Mouse (Mus musculus) adrenal gland, postnatal 4 days (tissue): ENCODE results near the gene Gm49340. TPM values are rescaled to one million over a fixed set of nuclear protein-coding genes. Genes with fewer than 3 reads are reported as not detected.

ENCODE experiments used
- total RNA-seq, 2 experiments: library from RNA; stranded (reverse); gene quantifications; 2 replicates each; pipeline ENCODE4 v1.2.3; 2021

Gm49340 gene
- total RNA-seq, 2 experiments from 2014 or later = not detected

Other genes with a start within 250 kb of the Gm49340 start
- gene Itgae, start 239.2 kb upstream of the Gm49340 start, total RNA-seq = under 1 TPM; 0.42 to 0.45 TPM
- gene Haspin, start 191.4 kb upstream of the Gm49340 start, total RNA-seq = 1 to 10 TPM; 4.6 to 5.9 TPM
- gene P2rx5, start 169.3 kb upstream of the Gm49340 start, total RNA-seq = 1 to 10 TPM; 1.8 to 2.7 TPM
- gene Emc6, start 152.7 kb upstream of the Gm49340 start, total RNA-seq = 10 to 100 TPM; 60.5 to 72.1 TPM
- gene Tax1bp3, start 152.7 kb upstream of the Gm49340 start, total RNA-seq = 10 to 100 TPM; 74.0 to 82.4 TPM
- 10 to 100 TPM; 19.1 to 19.4 TPM for gene Ctns, start 130.7 kb upstream of the Gm49340 start, total RNA-seq
- gene Shpk, start 130.3 kb upstream of the Gm49340 start, total RNA-seq = 1 to 10 TPM; 6.8 to 9.0 TPM
- gene Trpv1, start 95.4 kb upstream of the Gm49340 start, total RNA-seq = under 1 TPM; 0.14 to 0.22 TPM
- under 1 TPM; 0.08 to 0.17 TPM for gene Trpv3, start 62.4 kb upstream of the Gm49340 start, total RNA-seq
- 10 to 100 TPM in 1 of 2 experiments, 1 to 10 TPM in 1; 7.7 to 12.0 TPM for gene Aspa, start 145 bp upstream of the Gm49340 start, total RNA-seq
- under 1 TPM; 0.22 to 0.56 TPM for gene Spata22, start within 50 bp of the Gm49340 start, total RNA-seq
- not detected for gene Olfr20, start 21.0 kb downstream of the Gm49340 start, total RNA-seq
- gene Olfr376, start 41.5 kb downstream of the Gm49340 start, total RNA-seq = not detected
- gene Olfr1, start 69.9 kb downstream of the Gm49340 start, total RNA-seq = not detected
- gene Olfr378, start 98.7 kb downstream of the Gm49340 start, total RNA-seq = not detected
- not detected for gene Olfr380, start 127.8 kb downstream of the Gm49340 start, total RNA-seq
- gene Olfr381, start 161.9 kb downstream of the Gm49340 start, total RNA-seq = not detected
- not detected for gene Olfr382, start 187.5 kb downstream of the Gm49340 start, total RNA-seq